Mouse (Mus musculus) embryo, embryonic 9.5 days (tissue): Measurements from ENCODE around the gene Syf2.
"Not testable (repeated sequence)": the region's sequence is repeated elsewhere in the genome, so short reads cannot be mapped to it uniquely, and the experiment has no call there.

Experiments
- DNase-seq: peaks from one replicate; pipeline ENCODE4 v3.0.0-alpha.2; 2017; ENCODE audit errors: extremely low spot score

Gene Syf2

GRCm38 (mm10) chr4:134930684-134931481 is at the start of gene Syf2:
Syf2 (plus strand) TSS chr4:134930898.
- peak; percentile 96 for DNase-seq

GRCm38 (mm10) chr4:134883266-134883665 is 47.4 kb upstream of the Syf2 start:
- no peak for DNase-seq

- no peak for DNase-seq
Measured at GRCm38 (mm10) chr4:134883808-134884207, 46.9 kb upstream of the Syf2 start.

GRCm38 (mm10) chr4:134884364-134884763 is 46.3 kb upstream of the Syf2 start:
- no peak for DNase-seq

GRCm38 (mm10) chr4:134892096-134892495 is 38.6 kb upstream of the Syf2 start:
- DNase-seq, result no peak

GRCm38 (mm10) chr4:134897256-134897655 is 33.4 kb upstream of the Syf2 start:
- no peak for DNase-seq

- no peak for DNase-seq
Measured at GRCm38 (mm10) chr4:134901126-134901525, 29.6 kb upstream of the Syf2 start.

GRCm38 (mm10) chr4:134903046-134903445 is 27.7 kb upstream of the Syf2 start:
- DNase-seq, result no peak

- DNase-seq, result not testable (repeated sequence)
Measured at GRCm38 (mm10) chr4:134911406-134911805, 19.3 kb upstream of the Syf2 start.

- DNase-seq, result peak; percentile 68
Measured at GRCm38 (mm10) chr4:134913413-134913812, 17.3 kb upstream of the Syf2 start.

- DNase-seq, result peak; percentile 16
Measured at GRCm38 (mm10) chr4:134914122-134914863, 16.4 kb upstream of the Syf2 start.

GRCm38 (mm10) chr4:134914864-134915209 is 15.9 kb upstream of the Syf2 start, which contains the start of gene Tmem50a:
Tmem50a (minus strand) TSS chr4:134915024.
- DNase-seq, result peak; percentile 92

GRCm38 (mm10) chr4:134915223-134916050 is 15.3 kb upstream of the Syf2 start:
- no peak for DNase-seq

GRCm38 (mm10) chr4:134917194-134917593 is 13.5 kb upstream of the Syf2 start:
- no peak for DNase-seq

GRCm38 (mm10) chr4:134918381-134918780 is 12.3 kb upstream of the Syf2 start:
- no peak for DNase-seq

GRCm38 (mm10) chr4:134919733-134920540 is 10.8 kb upstream of the Syf2 start:
- no peak for DNase-seq

- DNase-seq, result no peak
Measured at GRCm38 (mm10) chr4:134920631-134921030, 10.1 kb upstream of the Syf2 start.

- DNase-seq, result no peak
Measured at GRCm38 (mm10) chr4:134921703-134922102, 9.0 kb upstream of the Syf2 start.

GRCm38 (mm10) chr4:134922111-134922924 is 8.4 kb upstream of the Syf2 start:
- DNase-seq, result no peak

GRCm38 (mm10) chr4:134922925-134923244 is 7.8 kb upstream of the Syf2 start:
- DNase-seq, result peak; percentile 73
